Mouse (Mus musculus): Measurements from ENCODE around the gene Clk4. TPM values are rescaled to one million over a fixed set of nuclear protein-coding genes. Genes with fewer than 3 reads are reported as not detected.

Clk4 gene
- 106 and 115 TPM in 2 replicates for polyA plus RNA-seq (2014; fragmentation: Nextera tagmentation; extraction: Ambion mirVana)

GRCm38 (mm10) chr11:51261680-51262219 lies at the start of gene Clk4:
Gene Clk4, plus strand, starts transcription at chr11:51261730.
- DNase-seq (no peak), ATAC-seq (ENCODE audit: insufficient read depth) (no peak)
- no peak for TF ChIP-seq CTCF (IDR thresholded peaks at IDR 0.05; ENCODE audit: low read depth)
- Histone ChIP-seq H3K36me3 (ENCODE audit: insufficient read depth) (peaks cover under 1% of the 10 kb centered on the region), H3K9me3 (ENCODE audit: low read depth, low read length) (no peaks in the 10 kb centered on the region), H3K27ac (ENCODE audit: low read depth) (peak within 1 kb of the TSS; percentile 79), H3K9ac (peak within 1 kb of the TSS; percentile 67), H3K4me3 (ENCODE audit: low read depth, low read length) (peak within 1 kb of the TSS; percentile 94), H3K4me1 (ENCODE audit: insufficient read depth) (peaks cover 6% of the 10 kb centered on the region; the same call in 1 of the 2 replicates), H3K27me3 (ENCODE audit: insufficient read depth, low read length) (no peaks in the 10 kb centered on the region), H3K4me2 (peak within 1 kb of the TSS; percentile 86)
- 70% methylated on average over 3 of the region's 3 CpGs for WGBS

- H3K27me3 ChIP-seq (ENCODE audit: insufficient read depth, low read length) = no peaks in the 10 kb centered on the region
- no peaks in the 10 kb centered on the region for H3K4me1 ChIP-seq (ENCODE audit: insufficient read depth)
- no peak overlapping the region for H3K4me3 ChIP-seq (ENCODE audit: low read depth, low read length)
- H3K27ac ChIP-seq (ENCODE audit: low read depth) = no peak overlapping the region
- no peak for DNase-seq
- no peak overlapping the region for H3K4me2 ChIP-seq
- no peak for ATAC-seq (ENCODE audit: insufficient read depth)
- TF ChIP-seq CTCF (IDR thresholded peaks at IDR 0.05; ENCODE audit: low read depth) = 0 out of 2 replicates have a peak, but pooled peaks have one; percentile 15
- WGBS = 86% methylated on average over 7 of the region's 7 CpGs
- no peak overlapping the region for H3K9ac ChIP-seq
- no peaks in the 10 kb centered on the region for H3K36me3 ChIP-seq (ENCODE audit: insufficient read depth)
- no peaks in the 10 kb centered on the region for H3K9me3 ChIP-seq (ENCODE audit: low read depth, low read length)
These were observed 47.5 kb upstream of the Clk4 start for GRCm38 (mm10) chr11:51214021-51214420.

- H3K9me3 ChIP-seq (ENCODE audit: low read depth, low read length) = no peaks in the 10 kb centered on the region
- ATAC-seq (ENCODE audit: insufficient read depth) (no peak), DNase-seq (no peak)
- H3K27ac ChIP-seq (ENCODE audit: low read depth) = no peak overlapping the region
- TF ChIP-seq CTCF (IDR thresholded peaks at IDR 0.05; ENCODE audit: low read depth) = no peak
- no peak overlapping the region for H3K9ac ChIP-seq
- H3K4me1 ChIP-seq (ENCODE audit: insufficient read depth) = no peaks in the 10 kb centered on the region
- H3K4me2 ChIP-seq = no peak overlapping the region
- no peak overlapping the region for H3K4me3 ChIP-seq (ENCODE audit: low read depth, low read length)
- 75% methylated on average over 12 of the region's 12 CpGs for WGBS
- H3K27me3 ChIP-seq (ENCODE audit: insufficient read depth, low read length) = no peaks in the 10 kb centered on the region
- no peaks in the 10 kb centered on the region for H3K36me3 ChIP-seq (ENCODE audit: insufficient read depth)
These were observed 42.0 kb upstream of the Clk4 start for GRCm38 (mm10) chr11:51219396-51219980.

GRCm38 (mm10) chr11:51220308-51220707 lies 41.2 kb upstream of the Clk4 start, which contains the start of gene Gm12569:
Gene Gm12569, plus strand, starts transcription at chr11:51220473.
- H3K9ac ChIP-seq = no peak within 1 kb of the TSS
- no peaks in the 10 kb centered on the region for H3K36me3 ChIP-seq (ENCODE audit: insufficient read depth)
- no peak for DNase-seq
- H3K4me2 ChIP-seq = no peak within 1 kb of the TSS
- ATAC-seq (ENCODE audit: insufficient read depth) = no peak
- no peaks in the 10 kb centered on the region for H3K4me1 ChIP-seq (ENCODE audit: insufficient read depth)
- 92% methylated on average over 11 of the region's 11 CpGs for WGBS
- H3K27ac ChIP-seq (ENCODE audit: low read depth) = no peak within 1 kb of the TSS
- no peak within 1 kb of the TSS for H3K4me3 ChIP-seq (ENCODE audit: low read depth, low read length)
- H3K27me3 ChIP-seq (ENCODE audit: insufficient read depth, low read length) = no peaks in the 10 kb centered on the region
- no peak for TF ChIP-seq CTCF (IDR thresholded peaks at IDR 0.05; ENCODE audit: low read depth)
- no peaks in the 10 kb centered on the region for H3K9me3 ChIP-seq (ENCODE audit: low read depth, low read length)

GRCm38 (mm10) chr11:51227104-51227503 lies 34.4 kb upstream of the Clk4 start:
- 80% methylated on average over 4 of the region's 4 CpGs for WGBS
- no peaks in the 10 kb centered on the region for H3K27me3 ChIP-seq (ENCODE audit: insufficient read depth, low read length)
- no peaks in the 10 kb centered on the region for H3K9me3 ChIP-seq (ENCODE audit: low read depth, low read length)
- no peak overlapping the region for H3K9ac ChIP-seq
- H3K36me3 ChIP-seq (ENCODE audit: insufficient read depth) = no peaks in the 10 kb centered on the region
- DNase-seq (no peak), ATAC-seq (ENCODE audit: insufficient read depth) (no peak)
- no peak overlapping the region for H3K4me2 ChIP-seq
- H3K27ac ChIP-seq (ENCODE audit: low read depth) = no peak overlapping the region
- TF ChIP-seq CTCF (IDR thresholded peaks at IDR 0.05; ENCODE audit: low read depth) = no peak
- no peaks in the 10 kb centered on the region for H3K4me1 ChIP-seq (ENCODE audit: insufficient read depth)
- no peak overlapping the region for H3K4me3 ChIP-seq (ENCODE audit: low read depth, low read length)

- H3K9me3 ChIP-seq (ENCODE audit: low read depth, low read length) = no peaks in the 10 kb centered on the region
- no peak overlapping the region for H3K9ac ChIP-seq
- no peaks in the 10 kb centered on the region for H3K27me3 ChIP-seq (ENCODE audit: insufficient read depth, low read length)
- ATAC-seq (ENCODE audit: insufficient read depth) (no peak), DNase-seq (no peak)
- WGBS = 82% methylated on average over 9 of the region's 9 CpGs
- no peaks in the 10 kb centered on the region for H3K36me3 ChIP-seq (ENCODE audit: insufficient read depth)
- TF ChIP-seq CTCF (IDR thresholded peaks at IDR 0.05; ENCODE audit: low read depth) = no peak
- H3K4me1 ChIP-seq (ENCODE audit: insufficient read depth) = no peaks in the 10 kb centered on the region
- no peak overlapping the region for H3K27ac ChIP-seq (ENCODE audit: low read depth)
- no peak overlapping the region for H3K4me3 ChIP-seq (ENCODE audit: low read depth, low read length)
- H3K4me2 ChIP-seq = no peak overlapping the region
These were observed 26.9 kb upstream of the Clk4 start for GRCm38 (mm10) chr11:51234626-51235025.

GRCm38 (mm10) chr11:51242897-51243296 lies 18.6 kb upstream of the Clk4 start:
- DNase-seq = no peak
- H3K4me1 ChIP-seq (ENCODE audit: insufficient read depth) = no peaks in the 10 kb centered on the region
- no peaks in the 10 kb centered on the region for H3K27me3 ChIP-seq (ENCODE audit: insufficient read depth, low read length)
- no peak overlapping the region for H3K27ac ChIP-seq (ENCODE audit: low read depth)
- H3K9ac ChIP-seq = no peak overlapping the region
- ATAC-seq (ENCODE audit: insufficient read depth) = no peak
- no peak for TF ChIP-seq CTCF (IDR thresholded peaks at IDR 0.05; ENCODE audit: low read depth)
- WGBS = 82% methylated on average over 2 of the region's 2 CpGs
- no peaks in the 10 kb centered on the region for H3K36me3 ChIP-seq (ENCODE audit: insufficient read depth)
- H3K9me3 ChIP-seq (ENCODE audit: low read depth, low read length) = no peaks in the 10 kb centered on the region
- H3K4me2 ChIP-seq = no peak overlapping the region
- no peak overlapping the region for H3K4me3 ChIP-seq (ENCODE audit: low read depth, low read length)

Measured in lung, embryonic 14.5 days (tissue).